Mouse (Mus musculus) urinary bladder, postnatal 10 days (tissue): ENCODE data around the gene Klrb1c.
A peak's percentile ranks its signal among the peaks of the same experiment; 100 is the strongest.
"Not testable (repeated sequence)": the region's sequence is repeated elsewhere in the genome, so short reads cannot be mapped to it uniquely, and the experiment has no call there.

ENCODE experiments used
- DNase-seq: peaks from one replicate; pipeline ENCODE4 v3.0.0; 2022; ENCODE audit warnings: low spot score

Klrb1c gene

DNA sequence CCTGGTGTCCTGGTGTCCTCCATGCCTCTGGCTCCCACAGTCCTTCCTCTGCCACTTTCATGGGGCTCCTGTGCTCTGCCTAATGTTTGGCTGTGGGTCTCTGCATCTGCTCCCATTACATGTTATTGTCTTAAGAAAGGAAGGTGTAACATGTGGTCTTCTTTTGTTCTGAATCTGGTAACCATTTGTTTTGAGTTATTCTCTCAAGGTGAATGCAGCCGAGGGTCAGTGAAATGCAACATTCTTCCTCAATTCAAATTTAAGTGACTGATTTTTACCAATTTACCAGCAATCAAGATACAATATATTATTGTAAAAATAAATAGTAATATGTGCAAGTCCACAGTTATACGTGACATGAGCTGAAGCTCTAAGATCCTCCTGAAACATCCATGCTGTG, at the start of gene Klrb1c:
Gene Klrb1c, minus strand, starts transcription at position 101 of the 400 bp plus-strand sequence.
- no peak for DNase-seq

- no peak for DNase-seq
Measured at GRCm38 (mm10) chr6:128837454-128838341, 48.7 kb upstream of the Klrb1c start.

- DNase-seq = no peak
Measured at GRCm38 (mm10) chr6:128836955-128837334, 47.9 kb upstream of the Klrb1c start.

GRCm38 (mm10) chr6:128836191-128836954, 47.4 kb upstream of the Klrb1c start:
- no peak for DNase-seq

GRCm38 (mm10) chr6:128835571-128835970, 46.6 kb upstream of the Klrb1c start:
- no peak for DNase-seq

- DNase-seq = no peak
Measured at GRCm38 (mm10) chr6:128833046-128833445, 44.0 kb upstream of the Klrb1c start.

DNA sequence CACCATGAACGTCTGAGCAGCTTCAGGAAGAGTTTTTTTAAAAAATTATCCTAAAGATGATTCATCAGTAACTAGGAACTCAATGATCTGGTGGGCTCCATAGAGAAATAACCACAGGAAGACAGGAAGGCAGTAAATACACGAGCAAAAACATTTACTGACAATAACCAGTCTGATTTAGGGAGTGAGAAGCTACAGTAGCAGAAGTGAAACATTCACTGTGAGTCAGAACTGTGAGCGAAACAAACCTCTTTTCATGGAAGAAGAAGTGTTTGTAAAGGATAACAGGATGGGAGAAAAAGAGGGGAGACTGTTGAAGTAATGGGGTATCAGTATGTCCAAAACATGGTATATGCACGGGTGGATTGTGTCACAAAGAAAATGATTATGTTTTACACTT, 40.8 kb upstream of the Klrb1c start:
- no peak for DNase-seq

DNA sequence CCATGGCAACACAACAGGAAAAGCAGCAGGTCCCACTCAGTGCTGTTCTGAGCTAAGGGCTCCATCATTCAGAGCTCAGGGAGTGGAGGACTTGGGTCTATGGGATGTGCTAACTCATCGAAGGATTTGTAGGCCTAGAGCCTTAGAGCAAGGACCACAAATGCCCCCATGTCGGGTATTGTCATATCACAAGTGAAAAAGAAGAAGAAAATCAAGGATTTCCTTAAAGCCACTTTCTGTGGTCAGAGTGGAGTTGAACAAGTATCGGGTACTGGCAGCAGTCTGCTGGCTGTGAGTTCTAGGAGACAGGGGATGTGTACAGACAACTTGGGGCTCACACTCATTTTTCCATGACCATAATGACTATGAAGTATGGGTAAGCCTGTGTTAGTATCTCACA, 37.8 kb upstream of the Klrb1c start:
- no peak for DNase-seq

DNA sequence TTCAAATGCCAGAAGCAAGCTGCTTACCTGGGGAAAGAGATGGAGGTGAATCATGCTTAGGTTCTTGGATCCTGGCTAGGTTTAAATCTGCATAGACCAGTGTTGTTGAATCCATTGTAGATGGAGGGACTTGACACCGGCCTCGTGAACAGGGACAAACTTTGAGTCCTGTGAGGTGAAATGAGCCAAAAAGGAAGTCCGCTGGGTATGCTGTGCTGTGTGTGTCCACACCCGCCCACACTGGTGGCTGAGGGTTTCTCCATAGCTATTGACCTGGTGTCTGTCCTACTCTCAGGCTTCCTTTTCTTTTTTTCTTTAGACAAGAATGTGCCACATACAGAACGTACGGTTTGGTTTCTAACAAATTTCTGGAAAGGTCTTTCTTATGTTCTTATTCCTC, 37.1 kb upstream of the Klrb1c start, which contains the start of the genes Gm44511 and Klrb1b:
Gene Gm44511, minus strand, starts transcription at position 184 of the 400 bp plus-strand sequence.
Gene Klrb1b, minus strand, starts transcription at position 200 of the 400 bp plus-strand sequence.
- DNase-seq = no peak

- no peak for DNase-seq
Measured at GRCm38 (mm10) chr6:128818083-128818802, 29.2 kb upstream of the Klrb1c start.

DNA sequence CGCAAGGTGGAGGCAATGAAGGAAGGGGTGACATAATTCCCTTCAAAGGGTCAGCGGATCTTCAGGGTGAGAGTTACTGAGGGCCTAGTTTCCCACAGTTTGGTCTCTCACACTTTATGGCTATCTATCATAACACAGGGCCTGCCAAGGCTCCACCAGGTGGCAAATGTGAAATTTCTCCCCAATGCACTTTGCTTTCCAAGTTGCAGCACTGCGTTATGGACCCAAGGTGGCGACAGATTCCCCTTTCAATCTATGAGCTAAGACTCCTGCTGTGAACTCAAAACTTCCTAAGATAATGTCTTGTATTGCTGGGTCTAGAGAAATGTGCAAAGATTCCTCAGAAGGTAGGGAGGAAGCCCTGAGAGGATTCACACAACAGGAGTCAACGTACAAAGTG, 19.5 kb upstream of the Klrb1c start:
- DNase-seq = no peak

- no peak for DNase-seq
Measured at GRCm38 (mm10) chr6:128807021-128807420, 18.0 kb upstream of the Klrb1c start.

DNA sequence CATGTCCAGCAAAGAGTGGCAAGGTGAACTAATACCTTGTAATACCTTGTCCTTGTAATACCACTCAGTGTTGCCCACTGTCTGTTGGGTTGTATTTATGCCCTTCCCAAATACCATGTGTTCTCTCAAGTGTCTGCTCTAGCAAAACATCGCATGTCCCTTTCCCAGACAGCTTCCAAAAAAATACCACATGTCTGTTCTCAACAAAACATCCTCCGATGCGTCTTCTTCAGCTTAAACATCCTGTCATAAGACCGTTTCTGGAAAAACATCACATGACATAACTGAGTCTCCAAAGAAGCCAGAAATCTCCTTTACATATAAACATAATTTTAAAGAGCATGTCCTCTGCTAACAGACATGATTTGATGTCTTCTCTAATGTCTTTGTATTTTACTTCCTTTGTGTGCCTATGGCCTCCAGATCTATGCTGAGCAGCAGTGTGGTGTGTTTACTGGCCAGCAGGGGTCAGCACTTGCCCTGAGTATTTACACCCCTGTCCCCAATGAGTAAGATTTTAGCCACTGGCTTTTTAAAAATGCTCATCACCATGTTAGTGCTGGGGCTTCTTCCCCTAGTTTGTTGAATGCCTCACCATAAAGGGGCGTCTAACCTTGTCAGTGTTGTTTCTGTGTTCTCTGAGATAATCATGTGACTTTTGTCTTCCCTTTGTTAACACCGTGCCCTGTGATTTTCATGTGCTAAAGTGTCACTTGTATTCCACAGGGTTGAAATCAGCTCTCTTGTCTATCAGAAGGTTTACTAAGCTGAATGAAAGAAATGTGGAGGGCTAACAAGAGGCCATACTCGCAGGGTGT, 16.0 kb upstream of the Klrb1c start:
- DNase-seq = not testable (repeated sequence)

- DNase-seq = peak; percentile 84
Measured at GRCm38 (mm10) chr6:128802999-128803857, 14.2 kb upstream of the Klrb1c start.

- DNase-seq = no peak
Measured at GRCm38 (mm10) chr6:128802557-128802956, 13.5 kb upstream of the Klrb1c start.

- not testable (repeated sequence) for DNase-seq
Measured at GRCm38 (mm10) chr6:128800696-128801095, 11.7 kb upstream of the Klrb1c start.

DNA sequence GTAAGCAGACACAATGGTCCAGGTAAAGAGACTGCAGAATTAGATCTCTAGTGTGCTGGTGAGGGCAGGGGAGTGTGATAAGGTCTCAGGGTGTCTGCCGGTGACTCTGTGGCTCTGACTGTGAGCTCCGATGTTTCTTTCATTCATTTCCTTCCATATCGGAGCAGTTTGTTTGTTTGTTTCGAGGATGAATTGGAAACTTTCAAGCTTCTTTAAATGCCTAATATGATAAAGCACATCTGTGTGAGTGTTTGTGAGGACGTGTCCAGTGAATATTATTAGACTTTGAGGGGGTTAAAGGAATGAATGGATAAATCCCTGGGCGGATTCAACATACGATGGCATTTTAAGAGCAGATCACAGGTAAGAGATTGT, 10.9 kb upstream of the Klrb1c start:
- DNase-seq = no peak

DNA sequence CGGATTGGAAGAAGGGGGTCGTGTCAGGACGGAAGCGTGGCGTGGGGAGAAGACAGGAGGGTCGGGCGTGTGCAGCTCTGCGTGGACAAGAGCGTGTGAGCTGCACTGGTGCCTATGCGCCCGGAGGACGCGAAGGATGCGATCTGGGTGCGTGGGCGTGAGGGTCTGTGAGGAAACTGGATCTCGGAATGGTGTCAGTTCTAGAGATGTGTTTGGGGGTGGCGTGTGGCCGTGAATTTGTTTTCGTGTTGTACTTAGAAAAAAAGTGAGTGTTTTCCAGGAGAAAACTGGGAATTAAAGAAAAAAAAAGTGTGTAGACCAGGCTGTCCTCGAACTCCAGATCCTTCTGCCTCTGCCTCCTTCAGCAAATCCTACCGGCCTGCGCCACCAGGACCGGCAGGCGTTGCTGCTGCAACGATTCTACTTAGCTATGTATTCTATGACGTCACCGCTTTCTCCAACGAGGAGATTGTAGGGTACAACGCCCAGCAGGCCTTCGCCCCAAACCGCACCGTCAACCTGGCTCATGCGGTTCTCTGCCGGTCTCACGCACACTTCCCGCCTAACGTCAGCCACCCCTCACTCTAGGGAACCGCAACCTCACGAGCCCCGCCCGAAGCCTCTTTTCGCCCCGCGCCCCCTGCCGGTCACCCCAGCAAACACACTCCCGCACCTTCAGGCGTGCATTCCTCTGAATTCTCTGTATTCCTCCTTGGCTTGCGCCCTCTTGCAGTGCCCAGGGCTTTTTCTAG, 10.3 kb upstream of the Klrb1c start:
- peak; percentile 44 for DNase-seq

DNA sequence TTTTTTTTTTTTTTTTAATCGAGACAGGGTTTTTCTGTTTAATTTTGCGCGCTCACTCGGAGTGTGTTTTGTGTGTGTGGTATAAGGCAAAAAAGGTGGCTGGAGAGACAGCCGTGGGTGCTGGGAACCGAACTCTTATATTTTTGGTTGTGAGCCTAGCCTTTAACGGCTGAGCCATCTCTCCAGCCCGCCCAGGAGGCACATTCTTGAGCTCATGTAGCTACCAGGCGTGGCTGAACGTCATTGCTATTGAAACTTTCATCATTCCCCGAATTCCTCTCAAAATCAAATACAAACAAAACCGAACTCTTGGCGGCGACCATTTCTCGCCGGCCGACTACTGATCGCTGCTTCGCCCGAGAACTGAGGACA, 9.7 kb upstream of the Klrb1c start:
- DNase-seq = not testable (repeated sequence)
